Mouse (Mus musculus) kidney, postnatal 14 days (tissue): ENCODE measurements around the gene Zswim4.

ENCODE experiments used
- DNase-seq: peaks from one replicate; pipeline ENCODE4 v3.0.0; 2022; ENCODE audit warnings: mixed read lengths

Zswim4 gene

DNA sequence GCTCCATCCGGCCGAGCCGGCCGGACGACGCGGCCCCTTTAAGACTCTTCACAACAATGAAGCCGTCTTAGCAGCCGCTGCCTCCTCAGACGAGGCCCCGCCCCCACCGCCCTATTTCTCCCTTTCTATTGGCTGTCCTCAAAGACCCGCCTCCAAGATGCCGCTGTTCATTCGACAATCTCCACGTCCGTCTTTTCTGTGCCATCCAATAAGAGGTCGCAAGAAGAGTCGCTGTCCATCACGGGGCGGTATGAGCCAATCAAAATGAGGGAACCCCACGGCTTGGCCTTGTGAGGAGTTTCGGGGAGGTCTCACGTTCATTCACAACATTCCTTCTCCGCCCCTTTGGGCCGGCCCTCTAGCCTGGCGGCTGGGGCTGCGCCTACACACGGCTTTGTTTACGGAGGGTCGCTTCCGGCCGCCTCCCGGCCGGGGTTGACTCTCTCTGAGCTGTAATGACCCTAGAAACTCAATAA lies at the start of gene Zswim4:
Zswim4 (minus strand) TSS at position 58 of the 476 bp plus-strand sequence.
- DNase-seq = peak; percentile 99

- peak; percentile 61 for DNase-seq
Observed at GRCm38 (mm10) chr8:84285665-84286064, 48.8 kb upstream of the Zswim4 start.

- peak; percentile 16 for DNase-seq
Observed at GRCm38 (mm10) chr8:84284608-84285063, 47.8 kb upstream of the Zswim4 start.

DNA sequence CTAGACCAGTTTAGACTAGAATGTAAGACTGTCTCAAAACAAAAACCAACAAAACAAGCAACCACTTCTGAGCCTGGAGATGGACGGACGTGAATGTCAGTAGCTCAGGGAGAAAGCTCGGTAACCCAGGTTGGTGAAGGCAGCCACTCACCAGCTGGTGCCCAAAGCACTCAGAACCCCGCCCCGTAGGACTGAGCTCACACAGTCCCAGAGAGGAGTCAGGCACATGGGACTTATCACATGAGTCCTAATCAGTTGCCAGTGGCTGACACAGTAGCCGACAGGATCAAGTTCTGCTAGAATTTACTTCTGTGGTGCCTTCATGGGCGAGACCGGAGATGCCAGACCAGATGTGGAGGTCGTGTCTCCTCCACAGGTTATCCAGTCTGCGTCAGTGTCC lies 43.9 kb upstream of the Zswim4 start:
- DNase-seq = no peak

DNA sequence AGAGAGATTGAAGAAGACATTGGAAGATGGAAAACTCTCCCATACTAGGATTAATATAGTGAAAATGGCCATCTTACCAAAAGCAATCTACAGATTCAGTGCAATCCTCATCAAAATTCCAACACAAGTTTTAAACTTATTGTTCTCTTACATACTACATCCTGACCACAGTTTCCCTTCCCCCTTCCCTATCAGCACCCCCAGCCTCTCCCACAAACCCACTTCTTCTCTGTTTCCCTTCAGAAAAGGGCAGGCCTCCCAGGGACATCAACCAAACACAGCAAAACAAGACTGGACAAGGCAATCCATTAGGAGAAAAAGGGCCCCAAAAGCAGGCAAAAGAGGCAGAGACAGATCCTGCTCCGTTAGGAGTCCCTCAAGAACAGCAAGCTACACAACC lies 39.6 kb upstream of the Zswim4 start:
- DNase-seq = no peak

GRCm38 (mm10) chr8:84273968-84274367 lies 37.1 kb upstream of the Zswim4 start:
- no peak for DNase-seq

GRCm38 (mm10) chr8:84272302-84272701 lies 35.4 kb upstream of the Zswim4 start:
- DNase-seq = no peak

- peak; percentile 100 for DNase-seq
Observed at GRCm38 (mm10) chr8:84269950-84270773, 33.3 kb upstream of the Zswim4 start, which contains the start of gene Ccdc130. Ccdc130 (minus strand) TSS chr8:84270380.

DNA sequence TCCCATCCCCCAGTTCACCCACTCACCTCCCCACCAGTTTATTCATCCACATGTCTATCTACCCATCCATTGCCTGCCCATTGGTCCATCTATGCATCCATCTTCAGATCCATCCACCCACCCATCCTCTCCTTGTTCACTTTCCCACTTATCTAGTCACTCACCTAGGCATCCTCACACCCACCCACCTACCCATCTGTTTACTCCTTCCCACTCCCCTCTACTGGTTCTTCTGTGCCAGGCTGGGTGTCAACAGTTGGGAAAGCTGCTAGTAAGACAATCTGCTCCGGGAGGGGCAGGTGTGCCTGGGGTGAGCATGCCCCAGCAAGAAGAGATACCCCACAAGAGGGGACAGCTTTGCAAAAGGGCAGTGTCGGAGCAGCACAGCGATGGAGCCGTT lies 24.2 kb upstream of the Zswim4 start:
- no peak for DNase-seq

DNA sequence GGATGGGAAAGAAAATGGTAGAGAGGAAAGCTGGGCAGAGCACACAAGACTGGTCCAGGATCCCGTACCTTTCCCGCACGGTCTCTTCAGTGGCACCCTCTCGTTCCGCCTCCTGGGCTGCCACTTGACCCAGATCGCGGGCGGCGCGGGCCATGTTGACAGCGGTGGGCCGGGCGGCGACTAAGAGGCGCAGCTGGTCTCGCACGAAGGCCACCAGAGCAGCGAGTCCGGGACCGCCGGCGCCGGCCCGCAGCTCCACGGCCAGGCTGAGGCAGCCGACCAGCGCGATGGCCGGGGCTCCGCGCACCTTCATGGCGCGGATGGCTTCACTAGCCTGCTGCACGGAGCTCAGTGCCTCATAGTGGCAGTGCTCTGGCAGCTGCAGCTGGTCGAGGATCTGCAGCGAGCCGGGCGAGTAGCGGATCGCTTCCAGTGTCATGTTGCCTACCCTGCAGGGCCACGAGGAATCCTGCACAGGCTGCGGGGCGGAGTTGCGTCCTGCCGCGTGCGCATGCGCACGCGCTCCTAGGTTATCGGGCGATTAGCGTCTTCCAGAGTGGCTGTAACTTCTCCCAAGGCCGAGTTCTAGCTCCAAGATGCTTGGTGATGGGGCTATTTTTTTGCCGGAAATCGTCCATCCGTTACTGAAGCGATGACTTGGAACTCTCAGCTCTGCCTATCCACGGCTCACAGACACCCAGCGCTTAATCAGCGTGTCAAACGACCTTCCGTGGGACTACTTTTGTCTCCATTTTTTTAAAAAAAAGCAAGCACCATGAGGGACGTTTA lies 20.2 kb upstream of the Zswim4 start, which contains the start of gene Mri1:
Mri1 (minus strand) TSS at position 505 of the 789 bp plus-strand sequence.
- peak; percentile 91 for DNase-seq

DNA sequence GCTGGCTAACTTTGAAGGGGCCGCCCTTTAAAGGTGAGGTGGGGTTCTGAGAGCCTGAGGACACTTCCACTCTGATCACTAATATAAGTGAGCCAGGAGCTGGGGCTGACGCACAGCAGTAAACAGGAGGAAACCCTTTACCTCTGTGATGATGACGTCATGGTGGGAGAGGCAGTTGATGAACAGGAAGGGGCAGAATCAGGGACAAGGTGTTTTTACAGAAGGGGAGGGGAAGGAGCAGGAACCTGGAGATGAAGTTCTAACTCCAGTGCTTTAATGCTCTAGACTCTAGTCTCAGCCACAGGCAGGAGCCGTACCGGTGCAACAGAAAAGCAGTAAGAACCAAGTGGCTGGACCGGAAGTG lies 19.6 kb upstream of the Zswim4 start:
- DNase-seq = no peak

GRCm38 (mm10) chr8:84255858-84256257 lies 19.0 kb upstream of the Zswim4 start:
- no peak for DNase-seq

- peak; percentile 92 for DNase-seq
Observed at GRCm38 (mm10) chr8:84249257-84250170, 12.7 kb upstream of the Zswim4 start, which contains the start of gene D8Ertd738e. D8Ertd738e (minus strand) TSS chr8:84249719.

- peak; percentile 80 for DNase-seq
Observed at GRCm38 (mm10) chr8:84241821-84242220, 5.0 kb upstream of the Zswim4 start.

- DNase-seq = no peak
Observed at GRCm38 (mm10) chr8:84241167-84241566, 4.3 kb upstream of the Zswim4 start.

DNA sequence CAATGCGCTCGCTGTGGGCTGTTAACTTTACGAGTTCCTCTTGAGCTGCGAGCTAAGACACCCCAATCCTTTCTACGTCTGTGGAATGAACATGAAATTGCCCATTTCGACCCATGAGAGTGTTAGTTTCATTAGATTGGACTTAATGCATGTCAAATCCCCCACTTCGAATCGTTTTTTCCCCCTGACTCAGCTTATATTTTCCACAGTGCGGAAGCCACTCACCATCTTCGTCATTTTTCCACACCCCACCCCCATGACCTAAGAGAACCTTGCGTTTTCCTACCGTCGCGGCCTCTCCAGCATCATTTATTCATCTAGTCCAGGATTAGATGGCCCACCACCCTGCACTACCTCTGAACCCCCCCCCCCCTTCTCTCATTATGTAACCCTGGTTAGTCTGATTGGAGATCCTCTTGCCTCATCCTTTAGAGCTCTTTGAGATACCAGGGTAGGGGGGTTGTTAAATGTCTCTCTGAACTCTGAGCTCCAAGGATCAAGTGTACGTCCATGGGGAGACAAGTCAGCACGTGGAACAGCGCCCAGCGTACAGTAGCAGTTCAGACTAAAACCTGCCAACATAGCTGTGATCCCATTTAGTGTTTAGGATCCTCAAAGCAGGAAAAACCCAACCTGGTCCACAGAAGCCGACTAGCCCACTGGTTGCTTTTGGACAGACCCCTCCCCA lies 831 bp upstream of the Zswim4 start:
- no peak for DNase-seq

GRCm38 (mm10) chr8:84236410-84236997 lies 351 bp downstream of the Zswim4 start:
- peak; percentile 33 for DNase-seq

DNA sequence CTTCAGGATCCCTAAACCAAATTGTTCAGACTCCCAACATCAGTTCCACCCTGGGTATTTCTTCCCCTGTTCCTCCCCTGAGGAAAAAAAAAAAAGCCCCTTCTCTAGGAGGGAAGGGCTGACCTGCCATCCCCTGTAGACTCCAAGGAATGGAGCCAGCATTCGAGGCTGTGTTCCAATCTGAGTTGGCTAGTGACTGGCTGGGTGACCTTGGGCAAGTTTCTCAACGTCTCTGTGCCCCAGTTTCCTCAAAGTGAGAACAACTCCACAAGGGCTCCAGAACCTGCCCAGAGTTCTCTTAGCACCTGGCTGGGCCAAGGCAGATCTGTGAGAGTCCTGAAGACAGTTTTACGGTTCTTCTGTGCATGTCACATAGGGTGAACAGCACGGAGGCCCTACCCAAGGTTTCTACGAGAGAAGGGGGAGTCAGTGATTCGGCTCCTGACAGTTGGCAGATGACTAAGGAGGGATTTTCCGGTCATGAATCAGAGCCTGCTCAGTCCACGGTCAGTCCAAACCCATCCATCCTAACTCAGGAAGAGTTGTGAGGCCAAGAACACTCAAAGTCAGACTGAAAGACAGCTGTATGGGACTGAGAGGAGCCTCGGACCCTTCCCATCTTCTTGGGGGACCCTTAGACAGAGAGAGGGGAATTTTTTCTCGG lies 977 bp downstream of the Zswim4 start:
- peak; percentile 25 for DNase-seq

DNA sequence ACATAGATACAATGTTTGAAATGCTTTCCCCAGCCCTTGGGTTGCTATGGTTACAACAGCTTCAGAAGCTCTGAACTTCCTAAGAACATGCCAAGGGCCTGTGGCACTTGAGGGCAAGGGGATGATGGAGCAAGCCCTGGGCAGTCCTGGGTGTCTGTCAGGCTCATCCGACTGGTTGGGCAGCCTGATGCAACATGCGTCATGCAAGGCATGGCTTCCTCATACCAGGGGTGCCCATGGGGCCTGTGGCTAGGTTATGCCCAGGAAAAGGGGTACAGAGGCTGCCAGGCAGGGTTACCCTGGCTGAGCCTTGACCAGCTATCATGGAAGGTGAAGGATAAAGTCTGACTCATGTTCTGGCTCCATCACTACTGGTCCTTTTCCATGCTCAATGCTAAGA lies 3.8 kb downstream of the Zswim4 start:
- no peak for DNase-seq

GRCm38 (mm10) chr8:84230735-84231134 lies 6.1 kb downstream of the Zswim4 start:
- DNase-seq = no peak
